Mouse (Mus musculus): ENCODE data around the gene Arhgef3. TPM values are rescaled to one million over a fixed set of nuclear protein-coding genes. Genes with fewer than 3 reads are reported as not detected.

Gene Arhgef3
- polyA plus RNA-seq, 1 experiment: 2.6 TPM

DNA sequence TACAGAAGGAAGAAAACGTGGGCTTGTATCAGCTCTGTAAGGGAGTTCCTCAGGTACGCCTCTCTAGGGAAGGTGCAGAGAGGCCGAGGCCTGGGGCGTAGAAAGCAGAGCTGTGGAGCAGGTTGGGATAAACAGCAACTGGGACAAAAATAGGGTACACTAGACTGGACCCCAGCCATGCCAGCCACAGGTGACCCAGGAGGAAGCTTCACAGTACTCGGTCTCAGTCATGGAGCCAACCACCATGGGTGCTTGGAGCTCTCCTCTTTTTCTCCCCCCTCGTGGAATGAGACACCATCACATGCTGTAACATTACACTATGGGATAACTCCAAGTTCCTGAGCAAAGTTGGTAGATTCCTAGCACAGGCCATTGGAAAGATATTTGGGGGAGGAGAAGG is 201.0 kb downstream of the Arhgef3 start:
- H3K36me3 ChIP-seq (ENCODE audit: control insufficient read depth, insufficient read depth, low read length, poor library complexity, severe bottlenecking): no peaks in the 10 kb centered on the region
- H3K27me3 ChIP-seq (ENCODE audit: control insufficient read depth, insufficient read depth, low read length, poor library complexity, severe bottlenecking): no peaks in the 10 kb centered on the region
- no peak overlapping the region for H3K4me3 ChIP-seq (ENCODE audit: low read depth, low read length)
- no peak overlapping the region for H3K27ac ChIP-seq (ENCODE audit: insufficient read depth, low read length)
- H3K4me1 ChIP-seq (ENCODE audit: control insufficient read depth, insufficient read depth, low read length): no peaks in the 10 kb centered on the region
- no peaks in the 10 kb centered on the region for H3K9me3 ChIP-seq (replicated peaks; ENCODE audit: control insufficient read depth, insufficient read depth, low read length, poor library complexity, severe bottlenecking)
- TF ChIP-seq CTCF (IDR thresholded peaks at IDR 0.05; ENCODE audit: low read depth, low read length) (no peak), POLR2A (IDR thresholded peaks at IDR 0.05; ENCODE audit: insufficient read depth, low read length) (no peak), EP300 (IDR thresholded peaks at IDR 0.05; ENCODE audit: insufficient read depth, low read depth, low read length) (no peak)
- no peak overlapping the region for H3K9ac ChIP-seq (ENCODE audit: low read depth, poor library complexity, severe bottlenecking)

GRCm38 (mm10) chr14:27317146-27317545 is 202.4 kb downstream of the Arhgef3 start:
- Histone ChIP-seq H3K9ac (ENCODE audit: low read depth, poor library complexity, severe bottlenecking) (no peak overlapping the region), H3K36me3 (ENCODE audit: control insufficient read depth, insufficient read depth, low read length, poor library complexity, severe bottlenecking) (no peaks in the 10 kb centered on the region), H3K4me3 (ENCODE audit: low read depth, low read length) (no peak overlapping the region), H3K27me3 (ENCODE audit: control insufficient read depth, insufficient read depth, low read length, poor library complexity, severe bottlenecking) (no peaks in the 10 kb centered on the region), H3K27ac (ENCODE audit: insufficient read depth, low read length) (no peak overlapping the region), H3K4me1 (ENCODE audit: control insufficient read depth, insufficient read depth, low read length) (no peaks in the 10 kb centered on the region), H3K9me3 (replicated peaks; ENCODE audit: control insufficient read depth, insufficient read depth, low read length, poor library complexity, severe bottlenecking) (no peaks in the 10 kb centered on the region)
- no peak for TF ChIP-seq CTCF (IDR thresholded peaks at IDR 0.05; ENCODE audit: low read depth, low read length)
- no peak for TF ChIP-seq POLR2A (IDR thresholded peaks at IDR 0.05; ENCODE audit: insufficient read depth, low read length)
- TF ChIP-seq EP300 (IDR thresholded peaks at IDR 0.05; ENCODE audit: insufficient read depth, low read depth, low read length): no peak

- no peaks in the 10 kb centered on the region for H3K27me3 ChIP-seq (ENCODE audit: control insufficient read depth, insufficient read depth, low read length, poor library complexity, severe bottlenecking)
- no peak overlapping the region for H3K9ac ChIP-seq (ENCODE audit: low read depth, poor library complexity, severe bottlenecking)
- no peaks in the 10 kb centered on the region for H3K4me1 ChIP-seq (ENCODE audit: control insufficient read depth, insufficient read depth, low read length)
- H3K36me3 ChIP-seq (ENCODE audit: control insufficient read depth, insufficient read depth, low read length, poor library complexity, severe bottlenecking): no peaks in the 10 kb centered on the region
- no peak overlapping the region for H3K27ac ChIP-seq (ENCODE audit: insufficient read depth, low read length)
- H3K9me3 ChIP-seq (replicated peaks; ENCODE audit: control insufficient read depth, insufficient read depth, low read length, poor library complexity, severe bottlenecking): no peaks in the 10 kb centered on the region
- no peak overlapping the region for H3K4me3 ChIP-seq (ENCODE audit: low read depth, low read length)
- no peak for TF ChIP-seq EP300 (IDR thresholded peaks at IDR 0.05; ENCODE audit: insufficient read depth, low read depth, low read length)
- no peak for TF ChIP-seq CTCF (IDR thresholded peaks at IDR 0.05; ENCODE audit: low read depth, low read length)
- TF ChIP-seq POLR2A (IDR thresholded peaks at IDR 0.05; ENCODE audit: insufficient read depth, low read length): no peak
Measured at GRCm38 (mm10) chr14:27319386-27319785, 204.7 kb downstream of the Arhgef3 start.

DNA sequence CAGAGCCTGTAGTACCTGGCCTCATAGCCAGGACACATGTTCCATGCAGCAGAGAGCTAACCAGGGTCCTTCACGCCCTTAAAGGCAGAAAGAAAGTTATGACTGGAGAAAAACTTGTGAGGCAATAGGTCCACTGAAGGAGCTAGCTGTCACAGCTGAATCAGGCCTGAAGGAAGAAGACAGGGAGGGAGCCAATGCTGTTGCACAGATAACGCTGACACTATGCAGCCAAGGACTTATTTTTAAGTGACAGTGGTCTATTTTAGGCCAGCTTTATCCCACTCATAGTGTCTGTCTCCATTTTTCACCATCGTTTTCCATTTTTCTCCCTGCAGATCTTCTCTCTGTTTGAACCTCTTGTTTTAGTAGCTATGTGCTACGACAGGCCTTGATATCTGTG is 207.3 kb downstream of the Arhgef3 start:
- TF ChIP-seq CTCF (IDR thresholded peaks at IDR 0.05; ENCODE audit: low read depth, low read length) (no peak), POLR2A (IDR thresholded peaks at IDR 0.05; ENCODE audit: insufficient read depth, low read length) (no peak), EP300 (IDR thresholded peaks at IDR 0.05; ENCODE audit: insufficient read depth, low read depth, low read length) (no peak)
- no peak overlapping the region for H3K27ac ChIP-seq (ENCODE audit: insufficient read depth, low read length)
- no peak overlapping the region for H3K9ac ChIP-seq (ENCODE audit: low read depth, poor library complexity, severe bottlenecking)
- H3K4me3 ChIP-seq (ENCODE audit: low read depth, low read length): no peak overlapping the region
- no peaks in the 10 kb centered on the region for H3K4me1 ChIP-seq (ENCODE audit: control insufficient read depth, insufficient read depth, low read length)
- no peaks in the 10 kb centered on the region for H3K27me3 ChIP-seq (ENCODE audit: control insufficient read depth, insufficient read depth, low read length, poor library complexity, severe bottlenecking)
- no peaks in the 10 kb centered on the region for H3K36me3 ChIP-seq (ENCODE audit: control insufficient read depth, insufficient read depth, low read length, poor library complexity, severe bottlenecking)
- H3K9me3 ChIP-seq (replicated peaks; ENCODE audit: control insufficient read depth, insufficient read depth, low read length, poor library complexity, severe bottlenecking): no peaks in the 10 kb centered on the region

GRCm38 (mm10) chr14:27324689-27325088 is 210.0 kb downstream of the Arhgef3 start:
- H3K36me3 ChIP-seq (ENCODE audit: control insufficient read depth, insufficient read depth, low read length, poor library complexity, severe bottlenecking): no peaks in the 10 kb centered on the region
- H3K4me1 ChIP-seq (ENCODE audit: control insufficient read depth, insufficient read depth, low read length): no peaks in the 10 kb centered on the region
- H3K27me3 ChIP-seq (ENCODE audit: control insufficient read depth, insufficient read depth, low read length, poor library complexity, severe bottlenecking): no peaks in the 10 kb centered on the region
- no peaks in the 10 kb centered on the region for H3K9me3 ChIP-seq (replicated peaks; ENCODE audit: control insufficient read depth, insufficient read depth, low read length, poor library complexity, severe bottlenecking)
- TF ChIP-seq CTCF (IDR thresholded peaks at IDR 0.05; ENCODE audit: low read depth, low read length) (no peak), POLR2A (IDR thresholded peaks at IDR 0.05; ENCODE audit: insufficient read depth, low read length) (no peak), EP300 (IDR thresholded peaks at IDR 0.05; ENCODE audit: insufficient read depth, low read depth, low read length) (no peak)
- no peak overlapping the region for H3K9ac ChIP-seq (ENCODE audit: low read depth, poor library complexity, severe bottlenecking)
- no peak overlapping the region for H3K27ac ChIP-seq (ENCODE audit: insufficient read depth, low read length)
- H3K4me3 ChIP-seq (ENCODE audit: low read depth, low read length): no peak overlapping the region

DNA sequence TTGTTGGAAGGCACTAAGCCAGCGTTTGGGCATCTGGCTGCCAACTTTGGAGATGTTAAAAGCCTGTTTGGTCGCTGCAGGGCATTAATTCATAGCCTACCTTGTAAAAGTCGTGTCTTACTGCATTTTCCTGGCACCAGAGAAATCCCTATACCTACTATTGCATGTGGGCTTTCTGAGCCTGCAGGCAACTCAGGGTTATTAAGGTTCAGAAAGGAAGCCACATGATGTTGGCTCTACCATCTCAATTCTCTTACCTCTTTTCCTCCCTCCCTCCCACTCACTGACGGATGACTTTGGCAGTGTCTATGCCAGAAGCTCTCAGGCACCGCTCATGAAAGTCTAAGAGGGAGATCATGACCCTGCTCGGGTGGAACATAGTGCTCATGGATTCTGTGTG is 210.8 kb downstream of the Arhgef3 start:
- no peak overlapping the region for H3K4me3 ChIP-seq (ENCODE audit: low read depth, low read length)
- H3K9me3 ChIP-seq (replicated peaks; ENCODE audit: control insufficient read depth, insufficient read depth, low read length, poor library complexity, severe bottlenecking): no peaks in the 10 kb centered on the region
- no peak overlapping the region for H3K27ac ChIP-seq (ENCODE audit: insufficient read depth, low read length)
- H3K36me3 ChIP-seq (ENCODE audit: control insufficient read depth, insufficient read depth, low read length, poor library complexity, severe bottlenecking): no peaks in the 10 kb centered on the region
- no peaks in the 10 kb centered on the region for H3K27me3 ChIP-seq (ENCODE audit: control insufficient read depth, insufficient read depth, low read length, poor library complexity, severe bottlenecking)
- TF ChIP-seq POLR2A (IDR thresholded peaks at IDR 0.05; ENCODE audit: insufficient read depth, low read length) (no peak), EP300 (IDR thresholded peaks at IDR 0.05; ENCODE audit: insufficient read depth, low read depth, low read length) (no peak), CTCF (IDR thresholded peaks at IDR 0.05; ENCODE audit: low read depth, low read length) (no peak)
- H3K4me1 ChIP-seq (ENCODE audit: control insufficient read depth, insufficient read depth, low read length): no peaks in the 10 kb centered on the region
- no peak overlapping the region for H3K9ac ChIP-seq (ENCODE audit: low read depth, poor library complexity, severe bottlenecking)
